Mouse (Mus musculus) hindbrain, embryonic 12.5 days (tissue): Measurements from ENCODE around the gene Rnf183. TPM values are rescaled to one million over a fixed set of nuclear protein-coding genes. Genes with fewer than 3 reads are reported as not detected.

Experiments
- ATAC-seq: fragments of 200-750 bp; cut with Nextera tagmentation; 2 replicates; pipeline ENCODE4 v1.8.0; 2017; ENCODE audit warnings: moderate TSS enrichment; ENCODE audit not compliant: low FRiP score
- H3K27ac ChIP-seq: fragments of 300-500 bp; sonication (generic); 2 replicates; pipeline ENCODE4 v1.5.1; 2016; ENCODE audit warnings: mild to moderate bottlenecking
- H3K27me3 ChIP-seq: fragments of 300-500 bp; sonication (generic); 2 replicates; pipeline ENCODE4 v1.6.1; 2016; ENCODE audit warnings: mild to moderate bottlenecking
- H3K36me3 ChIP-seq: fragments of 300-500 bp; sonication (generic); 2 replicates; pipeline ENCODE4 v1.6.1; 2016; ENCODE audit warnings: mild to moderate bottlenecking
- H3K4me1 ChIP-seq: fragments of 300-500 bp; sonication (generic); 2 replicates; pipeline ENCODE4 v1.6.1; 2016
- H3K4me2 ChIP-seq: fragments of 300-500 bp; sonication (generic); replicated peaks from 2 replicates; pipeline ENCODE4 v1.6.1; 2016; ENCODE audit warnings: mild to moderate bottlenecking
- H3K4me3 ChIP-seq: fragments of 300-500 bp; sonication (generic); 2 replicates; pipeline ENCODE4 v1.5.1; 2016; ENCODE audit warnings: mild to moderate bottlenecking
- H3K9ac ChIP-seq: fragments of 300-500 bp; sonication (generic); 2 replicates; pipeline ENCODE4 v1.6.1; 2016; ENCODE audit warnings: mild to moderate bottlenecking, moderate library complexity
- H3K9me3 ChIP-seq: fragments of 300-500 bp; sonication (generic); replicated peaks from 2 replicates; pipeline ENCODE4 v1.6.1; 2016; ENCODE audit warnings: mild to moderate bottlenecking
- WGBS: fragments of 180-500 bp; shearing (Covaris S2); methylation state at CpG from one replicate; pipeline ENCODE4 v1.1.7; 2016; 5-methylcytosine and 5-hydroxymethylcytosine counted together
- polyA plus RNA-seq: library from polyadenylated mRNA; unstranded; fragments of >200 nt; fragmentation: Nextera tagmentation; extraction: Ambion mirVana; gene quantifications from 2 replicates; pipeline ENCODE4 v1.2.1, GENCODE M21; 2016

Rnf183 gene
- polyA plus RNA-seq, 1 experiment from 2014 or later = not detected

DNA sequence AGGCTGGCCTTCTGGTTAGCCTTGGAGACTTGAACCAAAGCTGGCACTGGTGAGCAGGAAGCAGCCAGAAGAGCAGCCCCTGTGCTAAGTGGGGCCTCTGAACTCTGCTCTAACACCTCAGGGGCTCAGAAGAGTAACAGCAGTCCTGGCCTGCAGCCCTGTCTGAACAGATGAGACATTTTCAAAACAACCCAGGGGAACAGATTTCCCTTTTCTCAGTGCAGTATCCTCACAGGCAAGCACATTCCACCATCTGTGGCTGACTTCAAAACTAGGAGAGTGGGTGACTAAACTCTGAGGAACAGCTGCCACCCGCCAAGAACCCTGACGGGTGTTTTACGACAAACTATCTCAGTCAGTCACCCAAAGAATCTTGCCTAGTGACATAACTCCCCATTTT, 24.0 kb upstream of the Rnf183 start:
- Histone ChIP-seq H3K27me3 (no peaks in the 10 kb centered on the region), H3K27ac (no peak overlapping the region), H3K9me3 (no peaks in the 10 kb centered on the region), H3K4me3 (no peak overlapping the region), H3K4me2 (no peak overlapping the region), H3K9ac (no peak overlapping the region), H3K36me3 (0 out of 2 replicates have a peak, but pooled peaks cover 8% of the 10 kb centered on the region), H3K4me1 (no peaks in the 10 kb centered on the region)
- ATAC-seq = no peak
- 85% methylated on average over 3 of the region's 3 CpGs for WGBS

DNA sequence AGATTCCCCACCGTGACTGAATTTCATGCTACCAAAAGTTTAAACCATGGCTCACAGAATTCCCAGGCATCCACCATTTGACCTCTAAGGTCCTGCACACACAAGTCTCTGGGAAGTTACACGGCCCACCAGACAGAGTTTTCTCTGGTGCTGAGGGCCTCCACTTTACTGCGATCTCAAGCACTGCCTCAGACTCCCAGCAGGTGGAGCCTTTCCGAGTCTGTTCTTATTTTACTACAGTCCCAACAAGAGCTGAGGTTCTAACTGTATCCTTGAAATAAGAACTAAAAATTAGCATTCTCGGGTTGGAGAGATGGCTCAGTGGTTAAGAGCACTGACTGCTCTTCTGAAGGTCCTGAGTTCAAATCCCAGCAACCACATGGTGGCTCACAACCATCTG, 19.9 kb upstream of the Rnf183 start:
- no peak overlapping the region for H3K27ac ChIP-seq
- no peak overlapping the region for H3K9ac ChIP-seq
- H3K4me1 ChIP-seq = no peaks in the 10 kb centered on the region
- H3K36me3 ChIP-seq = 0 out of 2 replicates have a peak, but pooled peaks cover 4% of the 10 kb centered on the region
- no peaks in the 10 kb centered on the region for H3K27me3 ChIP-seq
- no peak overlapping the region for H3K4me2 ChIP-seq
- WGBS = 65% methylated on average over 5 of the region's 5 CpGs
- H3K9me3 ChIP-seq = no peaks in the 10 kb centered on the region
- no peak for ATAC-seq
- H3K4me3 ChIP-seq = no peak overlapping the region

DNA sequence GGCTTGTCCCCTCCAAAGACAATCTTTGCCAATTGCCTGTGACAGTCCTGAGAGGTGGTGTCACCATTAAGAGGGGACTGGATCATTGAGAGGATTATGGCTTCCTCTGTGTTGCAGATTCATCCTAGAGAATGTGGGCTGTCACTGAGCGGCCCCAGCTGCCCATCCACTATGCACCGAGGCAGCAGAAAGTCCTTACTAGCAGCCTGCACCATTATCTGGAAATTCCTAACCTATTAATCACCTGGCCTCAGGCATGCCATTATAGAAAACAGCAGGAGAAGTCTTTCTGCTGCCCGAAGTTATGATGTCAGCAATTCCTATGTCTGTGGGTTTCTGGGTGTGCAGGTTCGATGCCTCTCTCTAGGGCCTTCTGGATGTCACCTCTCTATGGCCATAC, 5.9 kb upstream of the Rnf183 start:
- ATAC-seq = no peak
- Histone ChIP-seq H3K36me3 (no peaks in the 10 kb centered on the region), H3K27ac (no peak overlapping the region)

DNA sequence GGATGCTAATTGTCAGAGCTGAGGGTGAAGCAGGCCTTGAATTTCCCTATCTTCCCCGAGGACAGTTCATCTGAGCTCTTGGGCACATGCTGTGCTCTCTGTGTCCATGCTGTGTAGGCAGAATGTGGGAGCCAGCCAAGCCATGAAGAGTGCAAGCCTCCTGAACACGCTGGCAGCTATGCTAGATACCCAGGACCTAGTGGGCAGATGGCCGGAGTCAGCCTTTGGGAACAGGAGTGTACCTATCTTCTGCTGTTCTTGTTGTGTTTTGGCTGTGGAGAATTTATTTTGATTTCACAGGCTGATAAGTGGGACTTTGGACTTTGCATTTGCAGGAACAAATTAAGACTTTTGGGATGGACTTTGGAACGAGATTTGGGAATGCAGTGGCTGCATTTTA, 5.5 kb upstream of the Rnf183 start:
- Histone ChIP-seq H3K4me2 (no peak overlapping the region), H3K9ac (no peak overlapping the region), H3K4me3 (no peak overlapping the region), H3K27ac (no peak overlapping the region), H3K4me1 (no peaks in the 10 kb centered on the region), H3K27me3 (no peaks in the 10 kb centered on the region), H3K36me3 (no peaks in the 10 kb centered on the region), H3K9me3 (no peaks in the 10 kb centered on the region)
- ATAC-seq = no peak
- 73% methylated on average over 4 of the region's 4 CpGs for WGBS

More for the DNA sequence above, 5.9 kb upstream of the Rnf183 start:
- H3K4me3 ChIP-seq = no peak overlapping the region
- no peak overlapping the region for H3K9ac ChIP-seq
- H3K27me3 ChIP-seq = no peaks in the 10 kb centered on the region
- H3K9me3 ChIP-seq = no peaks in the 10 kb centered on the region
- no peak overlapping the region for H3K4me2 ChIP-seq
- 82% methylated on average over 4 of the region's 4 CpGs for WGBS
- no peaks in the 10 kb centered on the region for H3K4me1 ChIP-seq

DNA sequence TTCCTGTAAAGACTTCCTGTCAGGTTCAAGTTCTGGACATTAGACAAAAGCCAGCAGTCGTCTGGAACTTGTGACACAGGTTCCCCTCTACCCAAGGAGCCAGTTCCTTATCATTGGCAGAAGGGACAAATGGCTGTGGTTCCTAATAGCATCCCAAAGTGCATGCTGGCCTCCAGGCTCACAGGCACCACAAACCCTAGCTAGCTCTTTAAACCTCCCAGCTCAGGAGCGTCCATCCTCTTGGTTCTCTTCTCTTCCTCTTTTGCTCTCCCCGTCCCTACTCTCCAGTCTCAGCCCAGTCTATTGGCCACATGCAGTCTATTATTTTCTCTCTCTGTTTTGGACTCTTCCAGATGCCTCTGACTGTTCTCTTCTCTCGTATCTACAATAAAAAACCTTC, 4.7 kb upstream of the Rnf183 start:
- no peak overlapping the region for H3K27ac ChIP-seq
- no peak for ATAC-seq
- H3K4me2 ChIP-seq = no peak overlapping the region
- no peak overlapping the region for H3K9ac ChIP-seq
- WGBS = 71% methylated on average over 4 of the region's 4 CpGs
- no peaks in the 10 kb centered on the region for H3K36me3 ChIP-seq
- H3K9me3 ChIP-seq = no peaks in the 10 kb centered on the region
- H3K4me3 ChIP-seq = no peak overlapping the region
- no peaks in the 10 kb centered on the region for H3K27me3 ChIP-seq
- no peaks in the 10 kb centered on the region for H3K4me1 ChIP-seq

DNA sequence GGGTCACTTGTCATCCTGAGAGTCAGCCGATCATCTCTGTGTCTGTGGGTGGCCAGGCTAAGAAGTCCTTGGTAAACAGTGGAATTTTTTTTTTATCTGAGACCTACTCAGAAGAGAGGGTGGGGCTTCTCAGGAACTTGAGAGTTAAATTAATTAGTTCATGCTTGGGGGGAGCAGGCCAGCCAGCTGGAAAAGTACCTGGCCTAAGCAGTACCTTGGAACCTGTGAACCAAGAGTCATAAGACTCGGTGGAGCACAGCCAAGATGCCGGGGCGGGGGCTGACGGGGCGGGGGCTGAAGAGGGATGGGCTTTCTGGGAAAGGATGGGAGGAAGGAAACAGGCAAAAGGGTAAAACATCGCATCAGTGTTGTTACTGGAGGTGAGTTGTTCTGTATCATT, 2.8 kb upstream of the Rnf183 start:
- ATAC-seq = no peak
- H3K27ac ChIP-seq = no peak overlapping the region
- H3K4me1 ChIP-seq = no peaks in the 10 kb centered on the region
- H3K4me2 ChIP-seq = no peak overlapping the region
- no peaks in the 10 kb centered on the region for H3K36me3 ChIP-seq
- H3K27me3 ChIP-seq = no peaks in the 10 kb centered on the region
- H3K4me3 ChIP-seq = no peak overlapping the region
- H3K9ac ChIP-seq = no peak overlapping the region
- 77% methylated on average over 7 of the region's 7 CpGs for WGBS
- no peaks in the 10 kb centered on the region for H3K9me3 ChIP-seq

DNA sequence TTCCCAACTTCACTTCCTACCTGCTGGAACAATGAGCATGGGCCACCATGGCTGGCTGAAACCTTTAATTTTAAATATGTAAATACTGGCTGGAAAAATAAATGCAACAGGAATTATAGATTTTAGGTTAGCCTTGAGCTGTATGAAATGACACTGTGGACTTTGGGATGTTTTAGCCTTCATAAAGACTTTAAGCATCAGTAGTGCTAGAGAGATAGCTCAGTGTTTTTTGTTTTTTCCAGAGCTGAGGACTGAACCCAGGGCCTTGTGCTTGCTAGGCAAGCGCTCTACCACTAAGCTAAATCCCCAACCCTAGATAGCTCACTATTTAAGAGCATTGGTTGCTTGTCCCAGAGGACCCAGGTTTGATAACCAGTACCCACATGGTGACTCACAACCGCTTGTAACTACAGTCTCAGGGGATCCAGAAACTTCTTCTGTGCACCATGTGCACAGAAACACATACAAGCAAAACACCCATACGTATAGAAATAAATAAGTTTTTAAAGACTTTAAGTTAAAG, 2.3 kb upstream of the Rnf183 start:
- no peak for ATAC-seq
- no peaks in the 10 kb centered on the region for H3K36me3 ChIP-seq
- no peak overlapping the region for H3K4me2 ChIP-seq
- H3K27me3 ChIP-seq = no peaks in the 10 kb centered on the region
- no peaks in the 10 kb centered on the region for H3K4me1 ChIP-seq
- H3K4me3 ChIP-seq = no peak overlapping the region
- H3K9me3 ChIP-seq = no peaks in the 10 kb centered on the region
- H3K27ac ChIP-seq = no peak overlapping the region
- WGBS = 84% methylated on average over 3 of the region's 3 CpGs
- no peak overlapping the region for H3K9ac ChIP-seq

DNA sequence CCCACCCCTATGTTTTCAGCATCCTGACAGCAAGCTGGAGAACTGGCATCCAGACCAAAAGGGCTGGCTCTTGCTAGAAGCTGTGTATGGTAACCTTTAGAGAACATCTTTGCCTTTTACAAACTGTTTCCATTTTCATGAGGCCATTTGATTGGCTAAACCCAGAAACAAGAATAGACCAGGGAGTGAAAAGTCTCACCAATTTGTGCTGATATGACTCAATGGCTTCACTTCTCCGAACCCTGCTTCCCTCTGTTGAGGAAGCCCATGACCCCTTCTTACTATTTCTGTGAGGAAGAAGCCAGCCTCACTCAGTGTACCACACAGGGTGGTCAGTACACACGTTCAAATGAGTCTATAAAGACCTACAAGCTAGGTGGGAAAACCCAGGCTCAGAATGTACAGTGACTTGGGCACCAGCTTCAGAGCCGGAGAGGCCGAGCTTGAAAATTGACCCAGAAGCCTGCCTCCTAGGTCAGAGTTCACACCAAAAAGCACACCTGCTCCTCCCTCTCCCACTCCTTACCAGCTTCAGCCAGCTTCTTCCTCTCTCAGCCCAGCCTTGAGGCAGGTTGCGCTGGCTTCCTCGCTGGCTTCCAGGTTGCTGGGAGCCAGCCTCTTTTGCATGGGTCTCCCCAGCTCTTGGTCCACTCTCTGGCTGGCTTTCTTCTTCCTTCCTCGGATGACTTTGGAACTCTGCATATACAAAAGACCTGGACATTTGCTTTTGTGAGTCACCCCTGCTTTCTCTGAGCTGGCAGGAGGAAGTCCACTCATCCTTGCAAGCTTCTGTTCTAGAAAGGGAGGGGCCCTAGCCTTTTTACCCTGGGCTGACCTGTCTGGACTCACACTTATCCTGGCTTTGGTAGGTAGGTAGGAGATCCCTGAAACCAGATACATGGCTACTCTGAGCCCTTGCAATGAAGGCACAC, 847 bp downstream of the Rnf183 start:
- Histone ChIP-seq H3K4me1 (no peaks in the 10 kb centered on the region), H3K4me3 (no peak overlapping the region), H3K27ac (no peak overlapping the region), H3K36me3 (no peaks in the 10 kb centered on the region), H3K27me3 (no peaks in the 10 kb centered on the region), H3K4me2 (no peak overlapping the region), H3K9ac (no peak overlapping the region), H3K9me3 (no peaks in the 10 kb centered on the region)
- WGBS = 78% methylated on average over 7 of the region's 7 CpGs
- no peak for ATAC-seq

DNA sequence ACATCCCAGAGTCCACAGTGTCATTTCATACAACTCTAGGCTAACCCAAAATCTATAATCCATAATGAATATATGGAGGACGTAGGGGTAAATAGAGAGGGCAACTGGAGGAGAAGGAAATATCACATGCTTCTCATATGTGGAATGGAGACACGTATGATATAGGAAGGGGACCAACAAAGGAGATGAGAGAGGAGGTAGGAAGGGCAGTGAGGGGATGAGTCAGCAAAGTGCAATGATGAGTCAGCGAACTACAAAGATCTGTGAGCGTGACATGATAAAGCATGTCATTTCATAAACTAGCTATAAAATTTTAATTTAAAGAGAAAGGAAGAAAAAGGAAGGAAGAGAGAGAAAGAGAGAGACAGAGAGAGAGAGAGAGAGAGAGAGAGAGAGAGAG, 3.5 kb downstream of the Rnf183 start:
- Histone ChIP-seq H3K9me3 (no peaks in the 10 kb centered on the region), H3K9ac (no peak overlapping the region), H3K27ac (no peak overlapping the region), H3K4me3 (no peak overlapping the region), H3K4me1 (no peaks in the 10 kb centered on the region), H3K27me3 (no peaks in the 10 kb centered on the region), H3K4me2 (no peak overlapping the region), H3K36me3 (no peaks in the 10 kb centered on the region)
- 82% methylated on average over 4 of the region's 4 CpGs for WGBS
- no peak for ATAC-seq

DNA sequence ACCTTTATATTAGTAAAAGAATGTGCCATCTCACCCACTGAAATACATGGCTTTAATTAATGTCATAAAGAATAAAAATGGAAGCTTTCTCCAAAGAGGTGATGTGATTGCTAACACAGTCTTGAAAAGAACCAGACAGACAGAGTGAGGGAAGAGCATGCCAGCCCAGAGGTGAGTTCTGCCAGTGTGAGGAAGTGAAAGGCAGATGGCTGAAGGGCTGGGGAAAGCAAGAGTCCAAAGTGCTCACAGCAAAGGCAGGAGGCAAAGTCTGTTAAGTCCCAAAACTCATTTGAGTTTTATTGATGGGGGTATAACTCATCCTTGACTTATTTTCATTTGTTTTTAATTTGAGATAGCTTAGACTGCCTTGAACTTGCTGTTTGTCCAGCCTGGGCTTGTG, 4.4 kb downstream of the Rnf183 start:
- H3K27me3 ChIP-seq = no peaks in the 10 kb centered on the region
- H3K27ac ChIP-seq = no peak overlapping the region
- H3K4me2 ChIP-seq = no peak overlapping the region
- no peak overlapping the region for H3K9ac ChIP-seq
- no peaks in the 10 kb centered on the region for H3K9me3 ChIP-seq
- ATAC-seq = no peak
- H3K4me3 ChIP-seq = no peak overlapping the region
- H3K4me1 ChIP-seq = no peaks in the 10 kb centered on the region
- peaks cover 2% of the 10 kb centered on the region; the same call in 1 of the 2 replicates for H3K36me3 ChIP-seq

DNA sequence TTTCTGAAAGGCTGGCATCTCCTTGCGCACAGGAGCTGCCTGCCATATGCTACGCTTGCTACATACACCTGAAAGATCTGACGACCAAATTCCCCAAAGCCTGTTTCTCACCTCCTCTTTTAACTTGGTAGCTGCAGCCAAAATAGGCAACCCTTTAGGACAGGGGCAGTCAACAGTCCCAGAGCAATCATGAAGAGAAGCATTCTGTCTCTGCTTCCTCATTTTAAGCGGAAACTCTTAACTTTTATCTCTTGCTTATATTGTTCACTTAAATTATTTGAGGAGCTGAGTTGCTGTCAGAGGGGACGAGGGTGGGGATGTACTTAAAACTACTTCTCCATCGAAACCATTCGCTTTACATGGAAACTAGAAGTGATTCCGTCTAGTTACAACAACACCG, 5.4 kb downstream of the Rnf183 start:
- Histone ChIP-seq H3K9me3 (no peaks in the 10 kb centered on the region), H3K4me2 (no peak overlapping the region), H3K36me3 (peaks cover 13% of the 10 kb centered on the region), H3K27ac (no peak overlapping the region), H3K4me1 (no peaks in the 10 kb centered on the region), H3K9ac (no peak overlapping the region), H3K4me3 (no peak overlapping the region), H3K27me3 (no peaks in the 10 kb centered on the region)
- 91% methylated on average over 9 of the region's 9 CpGs for WGBS
- no peak for ATAC-seq

DNA sequence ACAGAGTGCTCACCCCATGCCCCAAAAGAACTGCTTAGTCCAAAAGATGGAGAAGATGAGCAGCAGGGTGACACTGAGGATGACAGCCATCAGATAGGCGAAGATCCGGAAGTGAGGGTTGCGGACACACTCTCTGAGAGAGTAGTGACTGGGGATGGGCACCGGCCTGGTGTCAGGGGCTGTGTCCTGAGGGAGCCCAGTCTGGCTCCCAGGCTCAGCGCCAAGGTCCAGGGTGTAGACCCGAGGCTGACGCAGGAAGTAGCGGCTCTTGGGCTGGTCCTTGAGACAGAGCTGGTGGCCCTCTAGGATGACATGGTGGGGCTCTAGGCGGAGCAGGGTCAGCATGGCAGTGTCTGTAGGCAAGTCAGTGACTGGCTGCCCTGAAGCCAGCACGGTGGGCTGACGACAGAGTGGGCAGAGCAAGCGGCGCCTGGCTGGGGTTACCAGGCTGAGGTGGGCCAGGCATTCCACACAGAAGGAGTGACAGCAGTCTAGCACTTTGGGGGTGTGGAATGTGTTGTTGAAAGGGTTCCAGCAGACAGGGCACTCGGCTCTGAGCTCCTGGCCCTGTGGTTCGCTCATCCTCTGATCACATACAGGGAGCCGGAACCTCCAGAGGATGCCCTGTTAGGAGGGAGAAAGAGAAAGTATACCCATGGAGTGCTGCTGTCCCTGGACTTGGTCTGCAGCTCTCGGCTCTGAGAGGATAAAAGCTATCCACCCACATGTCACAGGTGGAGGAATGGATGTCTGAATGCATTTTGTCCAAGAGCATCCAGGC, 6.9 kb downstream of the Rnf183 start:
- H3K4me2 ChIP-seq = no peak overlapping the region
- H3K4me3 ChIP-seq = no peak overlapping the region
- H3K27ac ChIP-seq = no peak overlapping the region
- ATAC-seq = no peak
- H3K9ac ChIP-seq = no peak overlapping the region
- no peaks in the 10 kb centered on the region for H3K9me3 ChIP-seq
- H3K27me3 ChIP-seq = no peaks in the 10 kb centered on the region
- H3K4me1 ChIP-seq = no peaks in the 10 kb centered on the region
- 74% methylated on average over 17 of the region's 17 CpGs for WGBS
- H3K36me3 ChIP-seq = peaks cover 25% of the 10 kb centered on the region
